Mouse (Mus musculus): ENCODE measurements around the gene Olfr1417. TPM values are rescaled to one million over a fixed set of nuclear protein-coding genes. Genes with fewer than 3 reads are reported as not detected.

Gene Olfr1417
- polyA plus RNA-seq, 1 experiment from 2014 or later: 0.38 TPM

DNA sequence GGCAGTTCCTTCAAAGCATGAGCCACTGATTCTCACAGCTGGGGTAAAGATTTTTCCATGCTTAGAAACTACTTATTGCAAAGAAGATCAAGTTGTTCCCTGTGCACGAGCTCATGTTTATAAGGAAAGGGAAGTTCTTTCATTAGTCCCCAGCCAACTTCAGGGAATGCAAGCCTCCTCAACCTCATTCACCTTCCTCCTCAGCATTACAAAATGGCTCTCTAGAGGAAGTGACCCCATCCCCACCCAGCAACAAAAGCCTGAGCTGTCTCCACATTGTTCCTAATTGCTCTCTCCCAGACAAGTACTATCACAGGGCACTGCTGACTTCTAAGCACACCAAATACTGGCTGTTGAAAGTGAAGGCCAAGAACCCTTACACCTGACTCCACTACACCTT lies 34.6 kb downstream of the Olfr1417 start:
- no peak overlapping the region for H3K27ac ChIP-seq (ENCODE audit: low read length)
- no peak overlapping the region for H3K4me2 ChIP-seq (ENCODE audit: low read length)
- H3K4me3 ChIP-seq (ENCODE audit: low read depth, low read length): no peak overlapping the region
- ATAC-seq: no peak
- no peaks in the 10 kb centered on the region for H3K9me3 ChIP-seq (replicated peaks; ENCODE audit: control insufficient read depth, low read length, poor library complexity, severe bottlenecking)
- no peaks in the 10 kb centered on the region for H3K4me1 ChIP-seq (ENCODE audit: control insufficient read depth, insufficient read depth, low read length)
- WGBS: 79% methylated on average over 1 of the region's 1 CpGs
- peaks cover 5% of the 10 kb centered on the region; the same call in 1 of the 2 replicates for H3K36me3 ChIP-seq (ENCODE audit: control insufficient read depth, insufficient read depth, low read length)
- H3K27me3 ChIP-seq (ENCODE audit: control insufficient read depth, insufficient read depth, low read depth, low read length): no peaks in the 10 kb centered on the region
- no peak overlapping the region for H3K9ac ChIP-seq (ENCODE audit: low read depth, low read length)

- no peak for ATAC-seq
- H3K4me3 ChIP-seq (ENCODE audit: low read depth, low read length): no peak overlapping the region
- H3K9ac ChIP-seq (ENCODE audit: low read depth, low read length): no peak overlapping the region
- no peaks in the 10 kb centered on the region for H3K4me1 ChIP-seq (ENCODE audit: control insufficient read depth, insufficient read depth, low read length)
- H3K9me3 ChIP-seq (replicated peaks; ENCODE audit: control insufficient read depth, low read length, poor library complexity, severe bottlenecking): no peaks in the 10 kb centered on the region
- no peak overlapping the region for H3K27ac ChIP-seq (ENCODE audit: low read length)
- H3K27me3 ChIP-seq (ENCODE audit: control insufficient read depth, insufficient read depth, low read depth, low read length): no peaks in the 10 kb centered on the region
- H3K4me2 ChIP-seq (ENCODE audit: low read length): no peak overlapping the region
- WGBS: 77% methylated on average over 8 of the region's 8 CpGs
- peaks cover 5% of the 10 kb centered on the region; the same call in 1 of the 2 replicates for H3K36me3 ChIP-seq (ENCODE audit: control insufficient read depth, insufficient read depth, low read length)
Observed at GRCm38 (mm10) chr19:11800531-11801315, 38.3 kb downstream of the Olfr1417 start.

DNA sequence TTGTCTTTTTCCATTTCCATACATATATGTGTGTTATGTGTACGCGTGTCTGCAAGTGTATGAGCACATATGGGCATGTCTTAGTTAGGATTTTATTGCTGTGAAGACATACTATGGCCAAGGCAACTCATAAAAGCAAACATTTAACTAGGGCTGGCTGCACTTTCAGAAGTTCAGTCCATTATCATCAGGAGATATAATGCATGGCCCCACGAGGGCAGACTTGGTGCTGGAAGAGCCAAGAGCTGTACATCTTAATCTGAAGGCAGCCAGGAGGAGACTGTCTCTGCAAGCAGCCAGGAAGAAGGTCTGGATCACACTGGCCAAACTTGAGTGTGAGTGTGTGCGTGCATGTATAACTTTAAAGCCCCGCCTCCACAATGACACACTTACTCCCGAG lies 44.6 kb downstream of the Olfr1417 start:
- WGBS: 89% methylated on average over 6 of the region's 6 CpGs
- H3K4me1 ChIP-seq (ENCODE audit: control insufficient read depth, insufficient read depth, low read length): no peaks in the 10 kb centered on the region
- H3K36me3 ChIP-seq (ENCODE audit: control insufficient read depth, insufficient read depth, low read length): peaks cover 4% of the 10 kb centered on the region; the same call in 1 of the 2 replicates
- no peaks in the 10 kb centered on the region for H3K9me3 ChIP-seq (replicated peaks; ENCODE audit: control insufficient read depth, low read length, poor library complexity, severe bottlenecking)
- H3K27ac ChIP-seq (ENCODE audit: low read length): no peak overlapping the region
- no peak overlapping the region for H3K9ac ChIP-seq (ENCODE audit: low read depth, low read length)
- H3K27me3 ChIP-seq (ENCODE audit: control insufficient read depth, insufficient read depth, low read depth, low read length): no peaks in the 10 kb centered on the region
- no peak overlapping the region for H3K4me2 ChIP-seq (ENCODE audit: low read length)
- ATAC-seq: no peak
- H3K4me3 ChIP-seq (ENCODE audit: low read depth, low read length): no peak overlapping the region

DNA sequence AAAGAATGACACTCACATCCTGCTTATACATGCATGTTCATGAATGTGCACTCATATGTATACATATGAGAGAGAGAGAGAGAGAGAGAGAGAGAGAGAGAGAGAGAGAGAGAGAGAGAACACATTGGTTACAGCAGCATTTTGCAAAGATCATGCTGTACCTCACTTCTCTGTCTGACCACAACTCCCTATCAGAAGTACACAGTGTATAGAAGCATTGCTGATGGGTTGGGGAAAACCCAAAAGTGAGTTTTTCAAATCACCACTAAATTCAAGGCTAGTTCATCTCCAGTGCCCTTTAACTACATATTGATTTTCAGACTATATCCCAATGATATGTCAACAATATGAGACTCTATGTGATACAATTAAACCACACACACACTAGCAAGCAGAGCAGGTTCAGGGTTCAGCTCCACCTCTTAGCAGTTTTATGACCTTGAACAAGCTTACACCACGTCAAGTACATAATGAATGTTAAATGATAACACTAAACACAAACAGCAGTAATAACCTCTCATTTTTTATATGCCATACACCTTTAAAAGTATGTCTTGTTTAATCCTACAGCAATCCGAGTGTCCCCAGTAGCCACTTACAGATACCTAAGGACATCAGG lies 45.2 kb downstream of the Olfr1417 start:
- H3K9ac ChIP-seq (ENCODE audit: low read depth, low read length): no peak overlapping the region
- WGBS: 90% methylated on average over 2 of the region's 2 CpGs

GRCm38 (mm10) chr19:11791825-11792224 lies 47.2 kb downstream of the Olfr1417 start:
- no peaks in the 10 kb centered on the region for H3K4me1 ChIP-seq (ENCODE audit: control insufficient read depth, insufficient read depth, low read length)
- H3K4me2 ChIP-seq (ENCODE audit: low read length): no peak overlapping the region
- H3K9me3 ChIP-seq (replicated peaks; ENCODE audit: control insufficient read depth, low read length, poor library complexity, severe bottlenecking): no peaks in the 10 kb centered on the region
- no peak overlapping the region for H3K27ac ChIP-seq (ENCODE audit: low read length)
- WGBS: 69% methylated on average over 5 of the region's 5 CpGs
- H3K36me3 ChIP-seq (ENCODE audit: control insufficient read depth, insufficient read depth, low read length): peaks cover 13% of the 10 kb centered on the region
- ATAC-seq: no peak
- H3K9ac ChIP-seq (ENCODE audit: low read depth, low read length): no peak overlapping the region
- H3K4me3 ChIP-seq (ENCODE audit: low read depth, low read length): no peak overlapping the region
- H3K27me3 ChIP-seq (ENCODE audit: control insufficient read depth, insufficient read depth, low read depth, low read length): no peaks in the 10 kb centered on the region

More for the DNA sequence above, 45.2 kb downstream of the Olfr1417 start:
- H3K4me3 ChIP-seq (ENCODE audit: low read depth, low read length): no peak overlapping the region
- no peak overlapping the region for H3K4me2 ChIP-seq (ENCODE audit: low read length)
- no peaks in the 10 kb centered on the region for H3K4me1 ChIP-seq (ENCODE audit: control insufficient read depth, insufficient read depth, low read length)
- no peak overlapping the region for H3K27ac ChIP-seq (ENCODE audit: low read length)
- H3K36me3 ChIP-seq (ENCODE audit: control insufficient read depth, insufficient read depth, low read length): peaks cover 8% of the 10 kb centered on the region
- no peak for ATAC-seq
- no peaks in the 10 kb centered on the region for H3K27me3 ChIP-seq (ENCODE audit: control insufficient read depth, insufficient read depth, low read depth, low read length)
- no peaks in the 10 kb centered on the region for H3K9me3 ChIP-seq (replicated peaks; ENCODE audit: control insufficient read depth, low read length, poor library complexity, severe bottlenecking)

DNA sequence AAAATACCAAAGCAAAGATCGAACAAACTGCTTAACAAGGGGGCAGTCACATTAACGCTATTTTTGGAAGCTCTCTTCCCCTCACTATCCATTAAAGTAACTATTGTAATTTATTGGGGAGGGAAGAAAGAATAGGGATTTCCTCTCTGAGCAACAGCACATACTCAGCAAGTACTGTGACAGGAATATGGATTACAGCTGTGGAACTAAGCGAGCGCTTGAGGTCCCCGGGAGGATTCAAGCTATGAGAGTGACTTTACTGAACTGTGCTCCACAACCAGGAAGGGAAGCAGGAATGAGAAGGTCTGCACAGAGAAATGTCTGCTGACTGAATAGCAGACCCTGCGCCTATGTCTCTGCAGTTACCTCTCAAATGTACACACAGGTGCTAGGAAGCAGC lies 50.1 kb downstream of the Olfr1417 start:
- Histone ChIP-seq H3K36me3 (ENCODE audit: control insufficient read depth, insufficient read depth, low read length) (peaks cover 19% of the 10 kb centered on the region), H3K9me3 (replicated peaks; ENCODE audit: control insufficient read depth, low read length, poor library complexity, severe bottlenecking) (no peaks in the 10 kb centered on the region), H3K4me1 (ENCODE audit: control insufficient read depth, insufficient read depth, low read length) (no peaks in the 10 kb centered on the region), H3K4me3 (ENCODE audit: low read depth, low read length) (no peak overlapping the region), H3K9ac (ENCODE audit: low read depth, low read length) (no peak overlapping the region), H3K27me3 (ENCODE audit: control insufficient read depth, insufficient read depth, low read depth, low read length) (no peaks in the 10 kb centered on the region), H3K4me2 (ENCODE audit: low read length) (no peak overlapping the region), H3K27ac (ENCODE audit: low read length) (no peak overlapping the region)
- ATAC-seq: no peak
- 96% methylated on average over 6 of the region's 6 CpGs for WGBS

DNA sequence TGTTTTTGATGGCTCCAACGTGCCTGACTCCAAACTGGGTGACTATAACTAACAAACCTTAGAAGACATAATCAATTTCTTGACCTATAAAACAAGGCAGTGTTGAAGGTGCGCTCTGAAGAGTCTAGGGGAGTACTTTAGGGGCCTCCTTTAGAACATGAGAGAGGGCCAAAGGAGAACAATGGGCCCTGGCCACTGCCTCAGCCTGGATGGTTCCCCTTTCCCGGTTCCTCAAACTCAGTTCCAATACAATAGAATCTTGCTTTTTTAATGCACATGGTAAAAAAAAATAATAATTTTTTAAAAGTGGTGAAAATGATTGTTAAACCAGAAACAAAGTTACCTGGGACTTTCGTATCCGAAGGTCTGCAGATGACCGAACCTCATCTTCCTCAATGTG lies 51.2 kb downstream of the Olfr1417 start:
- no peak for ATAC-seq
- H3K36me3 ChIP-seq (ENCODE audit: control insufficient read depth, insufficient read depth, low read length): peaks cover 24% of the 10 kb centered on the region
- no peak overlapping the region for H3K27ac ChIP-seq (ENCODE audit: low read length)
- H3K9me3 ChIP-seq (replicated peaks; ENCODE audit: control insufficient read depth, low read length, poor library complexity, severe bottlenecking): no peaks in the 10 kb centered on the region
- H3K4me3 ChIP-seq (ENCODE audit: low read depth, low read length): no peak overlapping the region
- no peaks in the 10 kb centered on the region for H3K4me1 ChIP-seq (ENCODE audit: control insufficient read depth, insufficient read depth, low read length)
- no peak overlapping the region for H3K9ac ChIP-seq (ENCODE audit: low read depth, low read length)
- 94% methylated on average over 6 of the region's 6 CpGs for WGBS
- no peak overlapping the region for H3K4me2 ChIP-seq (ENCODE audit: low read length)
- H3K27me3 ChIP-seq (ENCODE audit: control insufficient read depth, insufficient read depth, low read depth, low read length): no peaks in the 10 kb centered on the region

- ATAC-seq: no peak
- H3K9me3 ChIP-seq (replicated peaks; ENCODE audit: control insufficient read depth, low read length, poor library complexity, severe bottlenecking): no peaks in the 10 kb centered on the region
- 97% methylated on average over 14 of the region's 14 CpGs for WGBS
Observed at GRCm38 (mm10) chr19:11785409-11786154, 53.4 kb downstream of the Olfr1417 start.

More at GRCm38 (mm10) chr19:11785409-11786154, 53.4 kb downstream of the Olfr1417 start:
- Histone ChIP-seq H3K27ac (ENCODE audit: low read length) (no peak overlapping the region), H3K4me2 (ENCODE audit: low read length) (no peak overlapping the region), H3K4me3 (ENCODE audit: low read depth, low read length) (no peak overlapping the region), H3K27me3 (ENCODE audit: control insufficient read depth, insufficient read depth, low read depth, low read length) (no peaks in the 10 kb centered on the region), H3K36me3 (ENCODE audit: control insufficient read depth, insufficient read depth, low read length) (peaks cover 27% of the 10 kb centered on the region), H3K9ac (ENCODE audit: low read depth, low read length) (no peak overlapping the region), H3K4me1 (ENCODE audit: control insufficient read depth, insufficient read depth, low read length) (no peaks in the 10 kb centered on the region)
